Mouse (Mus musculus): Measurements from ENCODE around the gene Ccnyl1.

DNA sequence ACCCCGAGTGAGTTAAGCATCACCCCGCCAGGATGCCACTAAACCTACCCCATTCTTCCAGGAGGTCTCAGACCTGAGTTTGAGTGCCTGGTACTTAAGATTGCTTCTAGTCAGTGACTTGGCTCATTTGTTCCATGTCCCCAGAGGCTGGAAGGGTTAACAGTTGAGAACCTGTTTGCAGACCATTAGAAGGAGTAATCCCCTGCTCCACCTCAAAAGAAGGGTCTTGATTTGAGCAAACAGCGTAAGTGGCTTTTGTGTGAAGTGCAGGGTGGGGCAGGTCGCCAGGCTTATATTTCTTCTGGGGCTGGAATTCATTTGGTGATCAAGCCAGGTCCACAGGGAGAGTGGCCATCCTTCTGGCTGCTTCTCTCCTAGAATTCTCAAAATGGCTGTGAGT is 83.0 kb downstream of the Ccnyl1 start:
- TF ChIP-seq CTCF (IDR thresholded peaks at IDR 0.05; ENCODE audit: extremely low read depth, insufficient read depth, insufficient read length, insufficient replicate concordance), result no peak
- no peak for TF ChIP-seq POLR2A (IDR thresholded peaks at IDR 0.05; ENCODE audit: low read depth, low read length)

Measured in spleen, adult 2 months (tissue).